Mouse (Mus musculus): ENCODE data around the gene Slc35b3. TPM values are rescaled to one million over a fixed set of nuclear protein-coding genes. Genes with fewer than 3 reads are reported as not detected.

Slc35b3 gene
- polyA plus RNA-seq, 1 experiment from 2014 or later, result 40.2 TPM

DNA sequence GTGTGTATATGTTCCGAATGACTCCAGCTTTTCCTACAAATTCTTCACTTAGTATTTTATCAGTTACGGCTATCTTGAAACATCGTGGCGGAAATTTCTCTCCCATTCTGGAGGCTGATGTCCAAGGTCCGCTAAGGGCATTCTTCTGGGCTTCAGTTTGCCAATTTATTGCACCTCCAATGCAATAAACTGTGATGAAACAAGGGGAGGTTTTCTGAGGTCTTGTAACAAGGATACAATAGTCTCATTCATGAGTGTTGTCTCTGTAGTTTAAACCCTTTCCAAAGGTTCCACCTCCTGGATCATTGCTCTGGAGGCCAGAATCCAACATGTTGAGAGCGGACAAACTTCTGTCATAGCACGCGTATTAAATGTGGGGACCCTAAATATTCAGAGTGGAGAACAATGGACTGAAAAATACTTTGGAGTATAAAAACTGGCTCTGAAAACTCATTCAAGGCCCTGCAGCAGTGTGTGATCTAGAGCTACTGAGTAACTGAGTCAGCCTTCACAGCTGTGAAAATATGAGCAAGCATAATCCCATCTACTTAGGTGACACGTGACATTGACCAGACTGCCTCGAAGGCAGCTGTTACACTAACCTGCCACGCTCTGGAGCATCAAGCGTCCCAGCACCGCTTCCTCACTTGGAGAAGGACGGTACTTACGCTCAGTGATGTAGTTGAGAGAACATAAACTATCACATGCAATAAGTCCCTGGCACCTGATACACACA is 30.7 kb downstream of the Slc35b3 start:
- DNase-seq (ENCODE audit: low spot score), result no peak
- no peaks in the 10 kb centered on the region for H3K4me1 ChIP-seq (ENCODE audit: insufficient read depth, low read depth, low read length)
- H3K9ac ChIP-seq (replicated peaks; ENCODE audit: low read depth), result no peak overlapping the region
- H3K9me3 ChIP-seq (ENCODE audit: low read length), result no peaks in the 10 kb centered on the region
- H3K36me3 ChIP-seq (ENCODE audit: insufficient read depth, low read length), result peaks cover 14% of the 10 kb centered on the region; the same call in 1 of the 2 replicates
- no peak overlapping the region for H3K4me2 ChIP-seq (replicated peaks; ENCODE audit: low read depth, low read length)
- no peak overlapping the region for H3K4me3 ChIP-seq (ENCODE audit: low read depth, low read length)
- no peaks in the 10 kb centered on the region for H3K27me3 ChIP-seq (replicated peaks; ENCODE audit: insufficient read depth, low read length)
- TF ChIP-seq CTCF (IDR thresholded peaks at IDR 0.05) (no peak), EP300 (IDR thresholded peaks at IDR 0.05) (no peak)
- no peak overlapping the region for H3K27ac ChIP-seq (ENCODE audit: low read length)
- ATAC-seq, result no peak
- 90% methylated on average over 15 of the region's 15 CpGs for WGBS

DNA sequence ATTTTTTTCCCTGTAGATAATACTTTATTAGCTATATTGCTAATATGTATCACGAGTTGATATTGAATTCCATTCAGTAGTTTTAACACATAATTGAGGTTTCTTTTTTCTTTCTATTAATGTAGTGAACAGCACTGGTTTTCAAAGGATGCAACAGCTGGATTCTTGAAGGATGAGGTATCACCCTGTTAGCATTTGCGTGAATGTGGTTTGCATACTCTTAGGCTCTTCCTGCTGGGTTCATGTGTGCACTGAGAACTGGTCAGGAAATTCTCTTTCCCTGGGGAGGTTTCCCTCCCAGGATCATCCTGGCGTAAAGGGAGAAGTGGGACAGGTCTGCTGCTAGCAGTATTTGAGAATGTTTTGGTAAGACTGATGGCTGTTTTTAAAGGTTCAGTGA is 38.0 kb downstream of the Slc35b3 start:
- no peak for ATAC-seq
- H3K36me3 ChIP-seq (ENCODE audit: insufficient read depth, low read length), result no peaks in the 10 kb centered on the region
- no peaks in the 10 kb centered on the region for H3K4me1 ChIP-seq (ENCODE audit: insufficient read depth, low read depth, low read length)
- no peaks in the 10 kb centered on the region for H3K9me3 ChIP-seq (ENCODE audit: low read length)
- no peak overlapping the region for H3K9ac ChIP-seq (replicated peaks; ENCODE audit: low read depth)
- H3K27me3 ChIP-seq (replicated peaks; ENCODE audit: insufficient read depth, low read length), result no peaks in the 10 kb centered on the region
- no peak overlapping the region for H3K27ac ChIP-seq (ENCODE audit: low read length)
- no peak for DNase-seq (ENCODE audit: low spot score)
- no peak overlapping the region for H3K4me2 ChIP-seq (replicated peaks; ENCODE audit: low read depth, low read length)
- WGBS, result 57% methylated on average over 3 of the region's 3 CpGs
- no peak overlapping the region for H3K4me3 ChIP-seq (ENCODE audit: low read depth, low read length)
- no peak for TF ChIP-seq CTCF (IDR thresholded peaks at IDR 0.05)
- no peak for TF ChIP-seq EP300 (IDR thresholded peaks at IDR 0.05)

DNA sequence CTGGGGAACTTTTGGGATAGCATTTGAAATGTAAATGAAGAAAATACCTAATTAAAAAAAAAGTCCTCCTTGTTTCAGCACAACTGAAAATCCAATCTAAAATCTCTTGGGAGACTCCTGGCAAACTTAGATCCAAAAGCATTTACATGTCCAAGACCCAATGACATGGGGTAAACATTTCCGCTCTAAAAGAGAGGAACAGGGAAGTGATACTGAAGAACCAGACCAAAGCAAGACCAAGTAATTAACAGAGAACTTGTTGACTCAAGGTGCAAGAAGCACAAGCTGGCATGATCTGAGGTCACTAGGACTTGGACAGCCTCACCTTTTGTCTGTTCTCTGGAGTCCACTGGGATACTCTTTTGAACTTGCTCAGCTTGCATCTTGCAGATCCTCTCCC is 39.4 kb downstream of the Slc35b3 start:
- no peak for TF ChIP-seq CTCF (IDR thresholded peaks at IDR 0.05)
- no peak for TF ChIP-seq EP300 (IDR thresholded peaks at IDR 0.05)
- Histone ChIP-seq H3K36me3 (ENCODE audit: insufficient read depth, low read length) (no peaks in the 10 kb centered on the region), H3K9ac (replicated peaks; ENCODE audit: low read depth) (no peak overlapping the region), H3K4me3 (ENCODE audit: low read depth, low read length) (no peak overlapping the region), H3K4me1 (ENCODE audit: insufficient read depth, low read depth, low read length) (no peaks in the 10 kb centered on the region), H3K27ac (ENCODE audit: low read length) (no peak overlapping the region), H3K9me3 (ENCODE audit: low read length) (no peaks in the 10 kb centered on the region), H3K27me3 (replicated peaks; ENCODE audit: insufficient read depth, low read length) (no peaks in the 10 kb centered on the region), H3K4me2 (replicated peaks; ENCODE audit: low read depth, low read length) (no peak overlapping the region)
- ATAC-seq (no peak), DNase-seq (ENCODE audit: low spot score) (no peak)
- WGBS, result 71% methylated on average over 1 of the region's 1 CpGs

DNA sequence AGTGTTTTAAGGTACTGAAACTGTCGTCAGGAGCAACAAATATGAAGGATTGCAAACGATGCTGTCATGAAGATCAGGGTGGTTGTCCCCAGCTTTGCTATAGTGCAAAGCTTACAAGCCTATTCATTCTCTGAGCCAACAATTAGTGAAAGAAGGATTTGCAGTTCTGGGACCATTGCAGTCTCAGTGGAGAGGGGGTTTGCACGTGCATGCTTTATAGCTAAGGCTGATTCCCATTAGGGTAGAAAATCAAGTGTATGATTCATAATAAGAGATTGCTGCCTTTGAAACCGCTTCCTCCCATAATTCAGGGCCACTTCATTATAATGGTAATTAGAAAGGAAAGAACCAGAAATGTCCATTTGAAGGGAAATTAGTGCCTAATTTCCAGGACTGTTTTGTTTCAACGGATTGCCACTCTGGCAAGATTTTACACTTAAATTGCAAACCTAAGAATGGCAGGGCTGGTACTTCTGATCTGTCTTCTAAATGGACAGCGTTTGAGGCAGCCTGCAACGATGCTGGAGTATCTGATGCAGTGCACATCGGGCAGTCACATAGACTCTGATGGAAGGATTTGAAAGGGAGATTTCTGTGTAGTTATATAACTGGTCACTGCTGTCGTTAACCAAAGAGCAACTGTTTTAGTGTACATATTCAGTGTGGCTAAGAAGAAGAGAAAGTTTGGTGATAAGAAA is 42.3 kb downstream of the Slc35b3 start:
- Histone ChIP-seq H3K27ac (ENCODE audit: low read length) (no peak overlapping the region), H3K27me3 (replicated peaks; ENCODE audit: insufficient read depth, low read length) (no peaks in the 10 kb centered on the region), H3K4me1 (ENCODE audit: insufficient read depth, low read depth, low read length) (no peaks in the 10 kb centered on the region), H3K36me3 (ENCODE audit: insufficient read depth, low read length) (no peaks in the 10 kb centered on the region), H3K4me3 (ENCODE audit: low read depth, low read length) (no peak overlapping the region), H3K9me3 (ENCODE audit: low read length) (no peaks in the 10 kb centered on the region), H3K4me2 (replicated peaks; ENCODE audit: low read depth, low read length) (no peak overlapping the region), H3K9ac (replicated peaks; ENCODE audit: low read depth) (no peak overlapping the region)
- ATAC-seq (no peak), DNase-seq (ENCODE audit: low spot score) (no peak)
- TF ChIP-seq CTCF (IDR thresholded peaks at IDR 0.05), result no peak
- no peak for TF ChIP-seq EP300 (IDR thresholded peaks at IDR 0.05)
- WGBS, result 74% methylated on average over 9 of the region's 9 CpGs

DNA sequence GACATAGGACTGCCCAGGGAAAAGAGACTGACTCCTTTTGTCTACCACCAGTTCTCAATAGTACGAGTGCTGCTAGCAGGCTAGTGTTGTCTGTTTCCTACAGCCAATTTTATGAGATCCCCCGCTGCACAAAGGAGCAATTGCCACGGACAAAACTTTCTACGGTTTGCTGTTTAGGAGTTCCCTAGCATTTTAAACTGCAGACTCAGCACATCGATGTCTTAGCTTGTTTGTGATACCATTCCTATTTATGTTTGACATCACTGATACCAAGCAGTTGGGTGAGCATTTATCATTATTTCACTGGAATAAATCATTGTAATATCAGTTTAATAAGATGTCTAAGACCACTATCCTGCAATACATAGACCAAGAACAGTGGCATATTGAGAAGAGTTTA is 43.1 kb downstream of the Slc35b3 start:
- no peak overlapping the region for H3K4me2 ChIP-seq (replicated peaks; ENCODE audit: low read depth, low read length)
- H3K36me3 ChIP-seq (ENCODE audit: insufficient read depth, low read length), result no peaks in the 10 kb centered on the region
- no peaks in the 10 kb centered on the region for H3K4me1 ChIP-seq (ENCODE audit: insufficient read depth, low read depth, low read length)
- no peak overlapping the region for H3K9ac ChIP-seq (replicated peaks; ENCODE audit: low read depth)
- WGBS, result 85% methylated on average over 5 of the region's 5 CpGs
- no peak overlapping the region for H3K4me3 ChIP-seq (ENCODE audit: low read depth, low read length)
- H3K27ac ChIP-seq (ENCODE audit: low read length), result no peak overlapping the region
- ATAC-seq (no peak), DNase-seq (ENCODE audit: low spot score) (no peak)
- H3K27me3 ChIP-seq (replicated peaks; ENCODE audit: insufficient read depth, low read length), result no peaks in the 10 kb centered on the region
- H3K9me3 ChIP-seq (ENCODE audit: low read length), result no peaks in the 10 kb centered on the region
- TF ChIP-seq EP300 (IDR thresholded peaks at IDR 0.05) (no peak), CTCF (IDR thresholded peaks at IDR 0.05) (no peak)

DNA sequence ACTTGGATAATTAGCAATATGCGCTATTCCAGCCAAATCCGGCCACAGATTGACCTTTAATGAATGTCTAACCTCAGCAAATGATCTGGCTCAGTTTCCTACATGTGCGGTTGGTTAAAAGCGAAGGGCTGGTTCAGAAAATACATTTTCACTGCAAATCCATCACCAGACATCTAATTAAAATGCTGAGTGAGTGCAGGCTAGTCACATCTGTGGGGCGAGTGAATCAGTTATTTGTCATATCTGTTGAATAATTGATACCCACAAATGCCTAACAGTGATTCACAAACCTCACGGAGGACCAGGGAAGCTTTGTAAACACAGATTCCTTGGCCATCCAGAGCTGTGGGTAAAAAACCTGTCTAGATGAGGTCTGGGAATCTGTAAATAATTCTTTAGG is 45.9 kb downstream of the Slc35b3 start:
- Histone ChIP-seq H3K27ac (ENCODE audit: low read length) (no peak overlapping the region), H3K27me3 (replicated peaks; ENCODE audit: insufficient read depth, low read length) (no peaks in the 10 kb centered on the region), H3K36me3 (ENCODE audit: insufficient read depth, low read length) (no peaks in the 10 kb centered on the region), H3K9me3 (ENCODE audit: low read length) (no peaks in the 10 kb centered on the region), H3K9ac (replicated peaks; ENCODE audit: low read depth) (no peak overlapping the region), H3K4me2 (replicated peaks; ENCODE audit: low read depth, low read length) (no peak overlapping the region), H3K4me3 (ENCODE audit: low read depth, low read length) (no peak overlapping the region), H3K4me1 (ENCODE audit: insufficient read depth, low read depth, low read length) (no peaks in the 10 kb centered on the region)
- ATAC-seq (no peak), DNase-seq (ENCODE audit: low spot score) (no peak)
- 60% methylated on average over 6 of the region's 6 CpGs for WGBS
- no peak for TF ChIP-seq EP300 (IDR thresholded peaks at IDR 0.05)
- TF ChIP-seq CTCF (IDR thresholded peaks at IDR 0.05), result no peak

All from lung, postnatal 0 days (tissue).